17 mouse cellular contexts compared by ENCODE assay signal in genomic region chr19:34292701-34293100, GRCm38 (mm10).
"Had no signal": no experiment of that assay in that cellular context is flagged by ENCODE, and none has a peak within 500 bp of the region (broad histone marks: within the 10 kb centered on the region; RNA-seq: fewer than 3 reads in every experiment).

No protein-coding gene starts in this region.

- H3K27ac ChIP-seq: limb, embryonic 15.5 days; liver, embryonic 14.5 days; midbrain, embryonic 10.5 days; neural tube, embryonic 12.5 days had no signal

- DNase-seq: kidney, adult 8-10 months; kidney, postnatal 36 days; layer of hippocampus, adult 9-11 months; layer of hippocampus, postnatal 36 days; lung, adult 18-20 months; lung, postnatal 14 days; midbrain, embryonic 14.5 days; retina, postnatal 1 day; right cerebral cortex, postnatal 4 days; spleen, adult 18-20 months; thymus, adult 18-20 months; thymus, postnatal 36 days had no signal

- H3K4me3 ChIP-seq: limb, embryonic 15.5 days; midbrain, embryonic 10.5 days; myocyte; neural tube, embryonic 12.5 days had no signal
